Mouse (Mus musculus) effector memory CD4-positive, alpha-beta T cell, adult 5 months (primary cell): ENCODE results near the gene Grin2b. TPM values are rescaled to one million over a fixed set of nuclear protein-coding genes. Genes with fewer than 3 reads are reported as not detected.

Experiments used
- polyA plus RNA-seq: library from polyadenylated mRNA; unstranded; fragments of 100-300 nt; shearing (Covaris generic); gene quantifications from one replicate; pipeline ENCODE4 v1.2.1, GENCODE M21; 2017

Grin2b gene
- polyA plus RNA-seq: 0.05 TPM

DNA sequence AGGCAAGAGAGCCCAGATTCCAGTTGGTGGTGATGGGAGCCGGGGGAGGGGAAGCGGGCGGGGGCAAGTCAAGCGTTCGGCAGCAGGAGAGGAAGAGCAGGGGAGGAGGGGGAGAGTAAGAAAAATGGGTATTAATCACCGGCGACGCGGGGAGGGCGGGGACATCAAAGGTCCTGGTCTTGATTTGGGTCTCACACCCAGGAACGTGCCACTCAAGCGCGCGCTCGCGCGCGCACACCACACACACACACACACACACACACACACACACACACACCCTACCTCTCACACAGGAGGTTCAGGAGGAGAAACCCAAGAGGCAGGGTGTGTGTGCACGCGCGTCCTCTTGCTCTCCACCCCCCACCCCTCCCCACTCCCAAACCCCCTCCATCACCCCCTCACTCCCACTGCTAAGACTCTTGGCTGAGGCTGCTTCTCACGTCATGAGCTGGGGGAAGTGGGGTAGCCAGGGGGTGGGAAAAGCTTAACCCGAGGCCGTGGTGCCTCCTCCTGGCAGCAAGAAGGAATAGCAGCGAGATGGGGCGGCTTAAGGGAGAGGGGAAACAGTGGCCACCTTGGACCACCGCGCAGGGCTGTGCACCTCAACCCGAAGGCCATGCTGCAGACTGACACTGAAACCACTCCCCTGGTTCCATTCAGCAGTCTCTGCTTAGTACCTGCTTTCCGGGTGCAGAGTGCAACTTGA lies at the start of gene Grin2b:
Gene Grin2b (minus strand): TSS at position 321 of the 706 bp plus-strand sequence.

Other genes with a start within 250 kb of the Grin2b start
- gene Gm8994, start 154.0 kb upstream of the Grin2b start, polyA plus RNA-seq: not detected
- not detected for gene E330021D16Rik, start 242.1 kb upstream of the Grin2b start, polyA plus RNA-seq